Mouse (Mus musculus) hindlimb bud, embryonic 11.5 days (tissue): Measurements from ENCODE around the gene Arglu1.

Source experiments
- DNase-seq: peaks from one replicate; pipeline ENCODE4 v3.0.0-alpha.2; 2012; ENCODE audit warnings: low read depth, low spot score; ENCODE audit errors: extremely low spot score

Gene Arglu1

GRCm38 (mm10) chr8:8659503-8660306, 30.6 kb downstream of the Arglu1 start:
- no peak for DNase-seq

GRCm38 (mm10) chr8:8658426-8659224, 31.7 kb downstream of the Arglu1 start:
- DNase-seq, result no peak

- DNase-seq, result no peak
These were observed 32.5 kb downstream of the Arglu1 start for GRCm38 (mm10) chr8:8657692-8658355.

- no peak for DNase-seq
These were observed 33.5 kb downstream of the Arglu1 start for GRCm38 (mm10) chr8:8656578-8657441.

GRCm38 (mm10) chr8:8655346-8656340, 34.7 kb downstream of the Arglu1 start:
- no peak for DNase-seq

- no peak for DNase-seq
These were observed 36.3 kb downstream of the Arglu1 start for GRCm38 (mm10) chr8:8653906-8654489.

- no peak for DNase-seq
These were observed 37.0 kb downstream of the Arglu1 start for GRCm38 (mm10) chr8:8653343-8653742.

- DNase-seq, result no peak
These were observed 37.9 kb downstream of the Arglu1 start for GRCm38 (mm10) chr8:8652388-8652787.

GRCm38 (mm10) chr8:8649944-8650343, 40.4 kb downstream of the Arglu1 start:
- no peak for DNase-seq

- no peak for DNase-seq
These were observed 40.8 kb downstream of the Arglu1 start for GRCm38 (mm10) chr8:8649536-8649935.

GRCm38 (mm10) chr8:8648686-8649085, 41.6 kb downstream of the Arglu1 start:
- DNase-seq, result no peak

- no peak for DNase-seq
These were observed 42.5 kb downstream of the Arglu1 start for GRCm38 (mm10) chr8:8647824-8648223.

GRCm38 (mm10) chr8:8647319-8647718, 43.0 kb downstream of the Arglu1 start:
- no peak for DNase-seq

- no peak for DNase-seq
These were observed 46.0 kb downstream of the Arglu1 start for GRCm38 (mm10) chr8:8644160-8644915.

GRCm38 (mm10) chr8:8640264-8640588, 50.1 kb downstream of the Arglu1 start:
- no peak for DNase-seq

GRCm38 (mm10) chr8:8639569-8640263, 50.6 kb downstream of the Arglu1 start:
- no peak for DNase-seq

- no peak for DNase-seq
These were observed 58.9 kb downstream of the Arglu1 start for GRCm38 (mm10) chr8:8631394-8631793.

- DNase-seq, result no peak
These were observed 66.3 kb downstream of the Arglu1 start for GRCm38 (mm10) chr8:8624017-8624416.
